Mouse (Mus musculus): ENCODE measurements around the gene Nrg4. TPM values are rescaled to one million over a fixed set of nuclear protein-coding genes. Genes with fewer than 3 reads are reported as not detected.

The Nrg4 gene
- polyA plus RNA-seq, 1 experiment = not detected

GRCm38 (mm10) chr9:55208790-55209481 is 117.7 kb downstream of the Nrg4 start, which contains the start of gene Fbxo22:
Fbxo22 (plus strand) TSS chr9:55208925.
- no peak for TF ChIP-seq GATA1 (IDR thresholded peaks at IDR 0.05; ENCODE audit: low read length)

GRCm38 (mm10) chr9:55208458-55208789 is 118.2 kb downstream of the Nrg4 start:
- no peak for TF ChIP-seq GATA1 (IDR thresholded peaks at IDR 0.05; ENCODE audit: low read length)

GRCm38 (mm10) chr9:55199348-55199747 is 127.3 kb downstream of the Nrg4 start:
- no peak for TF ChIP-seq GATA1 (IDR thresholded peaks at IDR 0.05; ENCODE audit: low read length)

- no peak for TF ChIP-seq GATA1 (IDR thresholded peaks at IDR 0.05; ENCODE audit: low read length)
Observed at GRCm38 (mm10) chr9:55198260-55198659, 128.4 kb downstream of the Nrg4 start.

- no peak for TF ChIP-seq GATA1 (IDR thresholded peaks at IDR 0.05; ENCODE audit: low read length)
Observed at GRCm38 (mm10) chr9:55195876-55196275, 130.8 kb downstream of the Nrg4 start.

- TF ChIP-seq GATA1 (IDR thresholded peaks at IDR 0.05; ENCODE audit: low read length) = no peak
Observed at GRCm38 (mm10) chr9:55174235-55174634, 152.4 kb downstream of the Nrg4 start.

GRCm38 (mm10) chr9:55172195-55172685 is 154.4 kb downstream of the Nrg4 start:
- no peak for TF ChIP-seq GATA1 (IDR thresholded peaks at IDR 0.05; ENCODE audit: low read length)

- TF ChIP-seq GATA1 (IDR thresholded peaks at IDR 0.05; ENCODE audit: low read length) = peak; percentile 78
Observed at GRCm38 (mm10) chr9:55170655-55171412, 155.8 kb downstream of the Nrg4 start.

Other genes with a start within 250 kb of the Nrg4 start
- gene Ube2q2, start 178.0 kb downstream of the Nrg4 start, polyA plus RNA-seq (2012) = 42.2 and 55.0 TPM in 2 replicates
- 11.7 and 13.7 TPM in 2 replicates for gene Fbxo22, start 117.9 kb downstream of the Nrg4 start, polyA plus RNA-seq (2012)
- gene Tmem266, start 69 bp upstream of the Nrg4 start, polyA plus RNA-seq (2012) = not detected in 2 replicates
- 71.5 and 93.6 TPM in 2 replicates for gene Etfa, start 185.4 kb upstream of the Nrg4 start, polyA plus RNA-seq (2012)
- gene Isl2, start 211.8 kb upstream of the Nrg4 start, polyA plus RNA-seq (2012) = 0.17 TPM in 1 of 2 replicates, not detected in the other